Mouse (Mus musculus): ENCODE measurements around the gene Lrrtm3.

Lrrtm3 gene

DNA sequence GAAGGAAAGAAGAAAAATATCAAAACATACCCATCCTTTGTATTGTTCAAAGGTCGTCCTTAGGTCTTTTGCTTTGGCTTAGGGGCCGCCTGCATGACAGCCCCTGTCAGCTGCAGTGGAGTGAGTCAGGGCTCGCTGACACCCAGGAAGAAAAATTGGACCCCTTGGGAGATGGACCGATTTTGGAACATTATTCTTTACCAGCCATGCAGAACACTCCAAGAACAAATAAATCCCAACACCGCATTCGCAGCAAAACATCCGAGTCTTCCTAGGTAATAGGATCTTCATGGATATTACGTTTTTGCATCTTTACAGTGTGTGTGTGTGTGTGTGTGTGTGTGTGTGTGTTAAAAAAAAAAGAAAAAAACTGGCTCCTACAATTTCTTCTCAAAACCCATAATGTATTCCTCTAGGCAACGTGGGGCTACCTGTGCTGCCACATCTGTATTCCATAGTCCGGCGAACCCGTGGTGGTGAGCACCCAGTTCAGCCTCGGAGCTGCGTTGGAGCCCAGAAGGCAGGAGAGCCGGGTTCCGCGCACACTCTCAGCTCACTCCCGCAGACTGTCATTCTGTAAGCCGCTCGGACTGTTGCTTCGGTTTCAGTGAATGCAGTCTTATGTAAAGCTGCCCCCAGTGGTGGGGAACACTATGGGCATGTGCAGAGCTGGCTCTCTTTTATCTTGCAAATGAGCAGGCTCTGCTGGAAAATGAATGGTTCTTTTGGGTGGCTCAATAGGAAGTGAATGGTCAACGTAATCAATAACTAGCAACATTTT, at the start of gene Lrrtm3:
TSS of gene Lrrtm3 (minus strand) at position 598 of the 781 bp plus-strand sequence.
- peak; percentile 55 to 74 for DNase-seq (ENCODE audit: low spot score in 2 of 2)

DNA sequence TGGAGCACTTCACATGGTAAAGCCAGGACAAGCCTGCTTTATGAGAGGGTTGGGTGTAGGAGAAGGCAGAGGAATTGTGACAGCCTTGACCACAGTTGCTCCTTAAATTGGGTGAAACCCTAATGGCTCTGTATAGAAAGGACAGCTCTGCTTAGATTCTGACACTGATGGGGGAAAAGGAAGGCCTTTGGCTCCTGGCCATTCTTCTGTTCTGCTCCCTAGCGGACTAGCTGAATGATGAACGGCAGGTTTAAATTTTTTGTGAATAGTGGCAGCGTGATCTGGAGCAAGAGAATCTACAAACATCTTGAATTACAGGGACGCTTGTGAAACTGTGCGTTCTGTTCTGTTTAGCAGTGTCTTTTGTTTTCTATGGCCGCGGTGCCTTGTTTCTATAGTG, 45.4 kb upstream of the Lrrtm3 start:
- no peak for DNase-seq (ENCODE audit: low spot score in 2 of 2)

DNA sequence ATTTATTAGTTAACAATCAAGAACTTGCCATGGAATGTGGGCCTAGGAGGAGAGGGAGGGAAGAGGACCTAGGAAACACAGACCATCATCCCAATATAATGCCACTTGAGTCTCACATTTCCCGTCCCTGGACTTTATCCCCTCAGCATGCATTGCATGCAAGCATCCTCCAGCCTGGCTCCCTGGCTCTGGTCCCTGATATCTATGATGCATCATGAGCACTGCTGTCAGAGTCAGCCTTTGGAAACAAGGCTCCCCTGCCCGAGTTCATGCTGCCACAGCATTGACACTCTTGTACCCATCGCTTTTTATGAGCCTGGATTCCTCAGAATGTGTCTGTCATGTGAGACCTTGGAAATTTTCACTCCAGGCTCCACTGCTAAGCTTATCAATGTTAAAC, 43.4 kb upstream of the Lrrtm3 start:
- DNase-seq (ENCODE audit: low spot score in 2 of 2), result no peak

DNA sequence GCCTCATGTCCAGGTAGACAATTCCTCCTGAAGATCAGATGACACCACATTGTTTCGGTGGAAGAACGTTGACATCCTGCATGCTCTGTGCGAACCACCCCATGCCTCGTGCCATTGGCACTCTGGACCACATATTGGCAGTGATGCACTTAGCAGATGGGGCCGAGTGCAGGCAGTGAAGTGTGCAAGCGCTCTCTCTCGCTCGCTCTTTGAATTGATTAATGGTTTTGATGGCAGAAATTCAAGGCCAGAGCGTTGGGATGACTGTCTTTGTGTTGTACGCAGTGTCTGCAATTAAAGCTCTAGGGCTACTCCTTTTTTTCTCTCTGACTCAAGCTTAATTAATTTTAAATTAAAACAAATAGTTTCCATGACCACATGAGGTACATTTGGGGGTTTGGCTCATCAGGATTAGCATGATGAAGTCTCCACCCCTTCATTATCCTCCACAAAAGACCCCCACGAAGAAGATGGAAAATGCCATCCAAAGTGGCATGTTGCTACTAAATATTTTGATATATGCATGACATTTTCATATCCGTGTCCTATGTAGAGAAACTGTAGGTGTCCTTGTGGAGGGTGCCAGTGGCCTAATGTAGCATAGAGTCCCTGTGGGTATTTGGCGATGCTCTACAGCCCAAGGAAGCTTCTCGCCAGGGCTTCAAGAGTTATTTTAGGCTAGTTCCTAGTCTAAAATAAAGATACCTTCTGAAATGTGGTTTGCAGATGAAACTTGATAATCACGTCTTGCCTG, 40.5 kb upstream of the Lrrtm3 start:
- peak in 1 of 2 experiments; percentile 61 for DNase-seq (ENCODE audit: low spot score in 2 of 2)

DNA sequence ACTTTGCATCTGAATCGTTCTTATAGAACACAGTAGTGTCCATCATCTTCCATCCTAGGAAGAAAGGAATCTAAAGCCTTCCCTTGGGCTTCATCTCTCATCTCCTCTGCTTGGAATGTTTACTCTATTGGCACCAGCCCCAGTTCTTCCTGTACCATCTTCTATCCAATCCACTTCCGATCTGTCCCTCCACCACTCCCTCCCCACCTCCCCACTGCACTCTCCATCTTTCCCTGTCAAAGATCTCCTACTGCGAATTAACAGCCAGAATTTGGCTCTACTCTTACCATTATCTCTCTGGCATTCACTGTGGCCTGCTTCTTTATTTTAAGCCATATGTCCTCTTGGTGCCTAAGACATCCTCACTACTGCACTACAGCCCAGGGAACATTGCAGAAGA, 28.8 kb upstream of the Lrrtm3 start:
- DNase-seq (ENCODE audit: low spot score in 2 of 2), result no peak

DNA sequence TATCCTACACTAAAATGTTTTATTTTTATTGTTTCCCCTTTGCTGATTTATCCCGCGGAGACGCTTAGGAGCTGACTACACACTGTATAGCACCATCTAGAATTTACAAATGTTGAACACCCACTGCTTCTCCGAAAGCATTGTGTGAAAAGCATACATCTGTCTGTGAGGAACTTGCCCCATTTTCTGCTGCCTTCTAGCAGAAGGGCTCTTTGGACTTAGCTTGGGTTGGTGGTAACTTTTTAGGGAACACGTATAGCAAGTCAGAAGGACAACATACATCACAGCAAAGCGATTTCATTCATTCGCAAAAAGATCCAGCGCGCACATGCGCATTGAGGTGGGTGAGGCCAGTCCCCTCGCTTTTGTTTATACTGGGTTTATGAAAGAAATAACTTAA, 25.2 kb upstream of the Lrrtm3 start:
- no peak for DNase-seq (ENCODE audit: low spot score in 2 of 2)

DNA sequence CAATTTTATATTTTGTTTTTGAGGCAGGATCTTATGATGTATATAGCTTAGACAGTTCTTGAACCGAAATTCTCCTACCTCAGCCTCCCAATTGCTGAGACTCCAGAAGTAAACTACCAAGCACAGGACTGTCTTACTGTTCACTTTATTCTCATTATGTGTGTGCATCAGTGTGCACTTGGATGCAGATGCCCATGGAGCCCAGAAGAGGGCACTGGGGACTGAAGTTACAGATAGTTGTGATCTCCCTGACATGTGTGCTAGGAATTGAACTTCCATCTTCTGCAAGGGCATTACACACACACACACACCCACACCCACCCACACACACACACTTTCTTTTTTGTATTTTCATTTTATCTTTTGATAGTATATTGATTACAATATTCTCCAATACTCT, 6.5 kb upstream of the Lrrtm3 start:
- no peak for DNase-seq (ENCODE audit: low spot score in 2 of 2)

DNA sequence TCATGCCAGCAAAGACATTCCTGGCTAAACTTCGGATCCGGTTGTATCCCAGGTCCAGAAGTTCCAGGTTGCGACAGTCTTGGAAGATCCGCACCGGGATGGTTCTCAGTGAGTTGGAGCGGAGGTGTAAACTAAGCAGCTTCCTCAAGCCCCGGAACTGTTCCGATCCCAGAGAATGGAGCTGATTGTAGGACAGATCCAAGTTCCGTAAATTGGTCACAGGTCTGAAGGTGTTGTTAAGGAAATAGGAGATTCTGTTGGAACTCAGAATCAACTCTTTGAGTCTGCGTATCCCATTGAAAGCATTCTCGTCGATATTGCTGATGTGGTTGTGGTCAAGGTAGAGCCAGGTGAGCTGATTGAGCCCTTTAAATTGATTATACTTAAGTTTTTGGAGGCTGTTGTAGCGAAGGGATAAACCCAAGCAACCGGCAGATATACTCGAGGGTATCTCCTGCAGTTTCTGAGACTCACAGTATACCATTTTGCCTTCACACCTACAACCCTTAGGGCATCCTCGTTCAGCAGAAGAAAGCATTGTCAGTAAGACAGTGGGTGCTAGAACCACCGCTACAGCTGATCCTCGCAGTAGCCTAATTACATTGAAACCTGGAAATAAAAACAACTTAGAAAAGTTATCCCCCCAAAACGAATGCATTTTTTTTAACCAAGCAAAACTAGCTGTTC, 1.2 kb downstream of the Lrrtm3 start:
- DNase-seq (ENCODE audit: low spot score in 2 of 2), result no peak

DNA sequence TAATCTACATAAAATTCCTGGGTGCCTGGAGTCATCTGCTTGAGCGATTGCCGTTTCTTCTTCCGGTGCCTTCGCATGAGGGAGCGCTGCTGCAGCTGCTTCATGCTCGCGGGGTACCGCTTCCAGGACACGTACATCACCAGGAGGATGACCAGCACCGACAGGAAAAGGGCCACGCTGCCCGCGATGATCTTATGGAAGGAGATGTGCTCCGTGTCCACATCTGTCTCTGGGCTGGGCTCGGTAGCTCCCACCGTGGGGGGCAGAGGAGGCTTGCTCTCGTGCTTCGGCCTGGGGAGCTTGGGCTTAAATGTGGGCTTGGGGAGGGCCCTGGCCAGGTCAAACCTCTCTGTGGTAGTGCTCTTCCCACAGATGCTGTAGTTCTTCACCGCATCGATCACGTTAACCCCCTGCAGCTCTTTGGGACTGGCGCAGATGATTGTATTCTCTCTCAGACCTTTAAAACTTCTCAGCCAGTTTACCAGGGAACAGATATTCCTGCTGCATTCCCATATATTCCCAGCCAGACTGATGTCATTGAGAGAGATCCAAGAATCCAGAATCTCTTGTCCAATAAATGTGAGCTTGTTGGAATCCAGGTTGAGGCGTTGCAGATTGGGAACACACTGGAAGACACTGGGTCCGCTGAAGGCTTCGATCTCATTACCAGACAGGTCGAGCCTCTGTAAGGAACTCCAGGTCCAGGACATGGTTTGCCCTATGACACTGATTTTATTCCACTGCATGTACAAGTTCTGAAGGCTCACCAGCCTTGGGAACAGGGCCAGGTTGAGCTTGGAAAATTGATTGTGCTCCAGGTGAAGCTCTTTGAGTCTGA, 1.9 kb downstream of the Lrrtm3 start:
- peak in 1 of 2 experiments; percentile 18 for DNase-seq (ENCODE audit: low spot score in 2 of 2)

DNA sequence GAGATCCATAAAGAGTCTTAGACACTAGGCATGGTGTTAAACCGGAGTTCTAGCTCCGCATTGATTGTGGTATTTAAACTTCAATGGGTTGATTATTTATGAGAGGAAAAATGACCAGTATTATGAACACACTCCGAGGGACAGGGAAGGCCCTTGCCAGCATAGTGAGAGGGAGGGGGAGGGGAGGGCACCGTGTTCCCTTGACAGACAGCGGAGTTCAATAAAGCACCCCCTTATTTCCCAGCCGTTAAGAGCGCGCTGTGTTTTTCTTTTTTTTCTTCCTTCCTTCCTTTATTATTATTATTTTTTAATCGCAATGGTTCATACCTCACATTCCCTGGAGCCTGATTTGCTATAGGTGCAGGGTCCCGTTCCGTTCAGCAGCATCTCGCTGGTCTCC, 2.6 kb downstream of the Lrrtm3 start:
- peak in 1 of 2 experiments; percentile 12 for DNase-seq (ENCODE audit: low spot score in 2 of 2)

DNA sequence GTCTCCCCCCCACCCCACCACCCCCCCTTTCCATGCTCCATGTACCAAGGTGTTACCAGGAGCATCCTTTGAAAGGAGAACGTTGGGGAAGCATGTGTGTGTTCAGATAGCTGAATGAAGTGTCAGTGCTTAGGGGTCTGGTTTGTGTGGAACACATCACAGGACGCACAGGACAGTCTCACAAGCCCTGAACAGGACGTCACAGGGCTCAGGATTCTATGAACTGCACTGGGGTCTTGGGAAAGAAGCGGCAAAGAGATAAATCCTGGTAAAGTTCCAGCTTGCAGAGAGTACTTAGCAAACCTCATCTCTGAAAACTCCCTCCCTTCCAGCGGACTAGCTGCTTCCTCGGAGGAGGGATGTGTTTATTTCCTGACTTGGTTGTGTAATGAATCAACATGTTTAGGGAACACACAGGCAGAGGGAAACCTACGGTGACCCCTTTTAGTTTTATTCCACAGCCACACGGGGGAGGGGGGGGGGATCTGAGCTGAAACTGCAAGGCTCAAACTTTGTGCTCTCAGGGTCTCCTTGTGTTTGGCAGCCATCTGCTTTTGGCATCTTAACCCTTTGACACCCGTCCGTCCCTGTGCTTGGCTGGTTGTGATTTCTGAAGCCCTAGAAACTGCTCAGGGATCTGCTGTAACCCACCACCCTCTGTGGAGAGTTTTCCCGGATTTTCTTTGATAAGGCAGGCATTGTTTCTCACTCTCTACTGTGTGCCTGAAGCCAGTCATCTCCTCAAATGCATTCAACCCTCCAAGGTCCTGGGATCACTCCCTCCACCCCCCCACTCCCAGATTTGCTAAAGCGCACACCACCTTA, 3.3 kb downstream of the Lrrtm3 start:
- DNase-seq (ENCODE audit: low spot score in 2 of 2), result peak in 1 of 2 experiments; percentile 10

DNA sequence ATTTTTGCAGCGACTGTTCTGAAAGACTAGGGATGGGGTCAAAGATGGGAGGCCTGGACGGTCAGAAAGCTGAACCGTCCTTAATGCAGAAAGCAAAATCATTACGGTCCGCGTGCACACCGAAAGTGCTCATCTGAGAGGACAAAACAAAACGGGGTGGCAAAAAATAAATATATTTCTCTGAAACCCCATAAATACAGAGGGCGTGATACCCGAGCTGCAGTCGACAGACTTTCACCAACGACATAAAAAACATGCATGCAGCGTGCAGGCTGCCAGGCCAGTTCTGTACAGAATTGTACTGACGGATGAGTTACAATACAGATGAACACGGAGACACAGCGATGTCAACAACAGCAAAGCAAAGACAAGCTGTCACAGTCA, 3.9 kb downstream of the Lrrtm3 start:
- no peak for DNase-seq (ENCODE audit: low spot score in 2 of 2)

DNA sequence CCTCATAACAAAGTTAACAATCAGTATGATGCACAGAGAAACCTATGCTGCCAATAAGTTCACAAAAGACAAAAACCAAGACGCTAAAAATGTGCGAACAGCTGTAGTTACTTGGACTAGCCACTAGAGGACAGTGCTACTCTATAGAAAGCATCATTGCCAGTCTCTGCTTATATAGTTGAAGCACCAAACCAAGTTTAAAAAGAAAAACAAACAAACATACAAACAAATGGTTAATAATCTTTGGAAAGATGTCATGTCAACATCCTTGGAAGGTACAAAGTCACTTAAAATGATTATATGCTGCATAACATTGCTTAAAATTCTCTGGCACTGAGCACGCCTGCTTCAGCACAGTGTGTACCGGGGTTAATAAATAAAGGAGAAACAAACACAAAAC, 5.6 kb downstream of the Lrrtm3 start:
- no peak for DNase-seq (ENCODE audit: low spot score in 2 of 2)

DNA sequence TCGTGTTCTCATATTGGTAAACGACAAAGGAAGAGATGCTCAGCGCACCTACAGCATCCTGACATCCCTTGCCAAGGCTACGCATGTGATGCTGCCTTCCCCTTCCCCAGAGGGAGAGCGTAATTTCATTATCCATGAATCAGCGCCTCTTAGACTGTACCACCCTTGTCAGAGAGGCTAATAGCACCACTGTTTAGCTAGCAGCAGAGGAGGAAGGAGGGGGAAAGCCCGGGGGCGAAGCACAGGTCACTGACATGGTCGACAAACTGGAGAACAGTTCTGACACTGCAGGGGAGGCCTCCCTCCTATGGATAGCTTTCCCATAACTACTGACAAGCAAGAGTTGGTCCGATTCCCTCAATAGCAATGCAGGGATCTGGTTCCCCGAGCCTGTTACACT, 6.3 kb downstream of the Lrrtm3 start:
- DNase-seq (ENCODE audit: low spot score in 2 of 2), result no peak

DNA sequence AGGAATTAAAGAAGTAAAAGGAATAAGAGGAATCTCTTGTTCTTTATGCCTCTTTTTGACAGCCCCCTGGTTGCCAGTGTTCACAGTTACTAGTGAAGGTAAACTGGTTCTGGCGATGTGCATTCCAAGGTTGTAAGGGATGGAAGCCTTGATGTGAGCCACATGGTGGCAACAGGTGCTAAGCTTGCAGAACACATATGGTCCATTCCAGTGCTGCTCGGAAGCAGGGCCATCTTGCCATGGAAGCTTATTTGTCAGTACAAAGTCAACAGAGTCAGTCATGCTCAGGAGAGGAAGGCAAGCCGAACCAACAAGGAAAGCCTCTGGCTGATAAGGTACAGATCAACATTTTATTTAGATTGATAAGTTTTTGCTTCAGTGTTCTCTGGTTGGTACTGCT, 7.7 kb downstream of the Lrrtm3 start:
- DNase-seq (ENCODE audit: low spot score in 2 of 2), result no peak

DNA sequence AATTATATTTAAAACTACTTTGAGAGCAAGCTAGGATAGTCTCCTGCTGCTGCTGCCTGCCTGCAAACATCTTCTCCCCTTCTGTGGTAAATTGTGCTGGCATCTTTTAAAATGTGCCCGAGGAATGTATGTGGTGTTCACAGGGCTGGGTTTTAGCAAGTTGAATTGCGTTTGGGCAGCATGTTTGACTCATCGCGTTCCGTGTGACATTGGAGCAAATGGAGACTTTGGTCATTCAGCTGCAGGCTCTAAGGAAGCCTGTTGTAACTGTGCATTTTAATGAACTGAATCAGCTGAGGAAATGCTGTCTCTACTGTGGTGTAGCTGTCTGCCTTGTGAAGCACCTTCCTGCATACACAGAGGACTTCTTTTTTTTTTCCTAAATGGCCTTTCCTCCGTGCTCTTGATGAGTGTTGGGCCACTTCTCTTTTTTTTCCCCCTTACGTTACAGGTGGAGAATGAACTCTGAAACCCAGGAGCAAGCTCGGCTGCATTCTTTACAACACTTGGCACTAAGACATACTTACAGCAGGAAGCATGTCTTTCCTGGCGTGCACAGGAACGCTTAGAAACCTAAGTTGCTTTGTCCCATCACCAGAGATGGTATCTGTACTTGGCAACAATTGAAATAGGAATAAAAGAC, 13.5 kb downstream of the Lrrtm3 start:
- no peak for DNase-seq (ENCODE audit: low spot score in 2 of 2)

DNA sequence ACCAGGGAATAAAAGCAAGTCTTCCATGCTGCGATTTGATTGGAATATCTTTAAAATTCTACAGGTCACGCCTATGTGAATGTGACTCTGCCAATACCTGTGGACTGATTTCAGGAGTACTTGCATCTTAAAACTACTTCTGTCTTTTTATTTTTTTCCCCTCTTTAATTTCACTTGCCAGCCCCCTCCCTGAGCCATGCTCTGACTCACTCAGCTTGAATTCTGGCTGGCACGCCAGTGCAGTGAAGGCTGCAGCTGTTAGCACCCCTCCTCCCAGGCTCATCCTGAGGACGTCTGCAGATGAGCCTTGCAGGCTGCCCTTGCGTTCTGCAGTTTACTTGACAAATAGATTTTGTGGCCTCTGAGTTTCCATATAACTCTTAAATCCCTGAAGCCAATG, 14.1 kb downstream of the Lrrtm3 start:
- DNase-seq (ENCODE audit: low spot score in 2 of 2), result peak in 1 of 2 experiments; percentile 21

DNA sequence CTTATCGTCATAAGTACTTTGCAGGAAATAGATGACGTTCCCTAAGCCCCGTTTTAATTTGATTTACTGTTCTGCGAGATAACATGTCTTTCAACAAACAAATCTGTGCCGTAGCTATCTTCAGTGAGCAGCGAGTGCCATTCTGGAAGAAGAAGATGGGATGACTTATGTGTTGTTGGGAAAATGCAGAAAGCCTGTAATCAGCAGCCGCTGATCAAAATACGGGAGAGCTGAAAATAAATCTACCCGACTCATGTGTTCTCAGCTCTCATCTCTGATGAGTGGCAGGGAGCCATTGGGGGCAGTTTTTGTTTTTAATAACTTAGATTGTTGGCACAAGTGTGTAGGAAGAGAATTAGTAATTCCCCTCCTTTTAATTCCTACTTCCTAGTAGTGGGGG, 26.4 kb downstream of the Lrrtm3 start:
- no peak for DNase-seq (ENCODE audit: low spot score in 2 of 2)

DNA sequence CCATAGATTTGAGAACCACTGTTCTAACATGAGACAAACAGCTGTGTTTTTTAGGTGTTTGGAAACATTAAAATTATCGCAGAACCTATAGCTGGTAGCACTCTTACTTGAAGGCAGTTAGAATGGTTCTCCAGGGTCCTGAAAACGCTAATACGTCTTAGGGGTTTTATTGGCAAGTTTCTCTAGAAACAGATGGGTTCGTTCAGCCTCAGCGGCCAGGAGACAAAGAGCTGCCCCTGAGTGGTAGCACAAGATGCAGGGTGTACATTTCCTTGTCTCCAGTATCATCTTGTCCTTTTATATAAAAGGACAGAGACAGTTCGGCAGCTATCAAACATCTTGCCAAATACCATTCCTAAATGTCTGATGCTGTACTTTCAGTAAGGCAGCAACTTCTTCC, 40.1 kb downstream of the Lrrtm3 start:
- peak in 1 of 2 experiments; percentile 8 for DNase-seq (ENCODE audit: low spot score in 2 of 2)

DNA sequence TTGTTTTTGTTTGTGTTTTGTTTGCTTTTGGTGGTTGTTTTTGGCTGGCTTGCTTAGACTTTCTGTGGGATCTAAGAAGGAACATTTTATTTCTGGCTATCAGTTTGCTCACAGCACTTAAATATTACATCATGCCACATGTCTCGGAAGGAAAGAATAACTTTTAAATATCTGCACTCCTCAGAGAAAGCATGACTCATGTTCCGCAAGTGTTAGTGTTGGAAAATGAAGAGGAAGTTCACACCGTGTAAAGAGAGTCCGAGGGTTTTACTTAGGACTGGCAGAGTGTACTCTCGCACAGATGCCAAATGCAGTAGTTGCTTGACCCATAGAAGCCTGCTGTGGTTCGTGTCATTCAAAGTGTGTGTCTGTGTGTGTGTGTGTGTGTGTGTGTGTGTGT, 40.9 kb downstream of the Lrrtm3 start:
- DNase-seq (ENCODE audit: low spot score in 2 of 2), result no peak

All from cerebellum, postnatal 4 days (tissue).